Mouse (Mus musculus): ENCODE measurements around the gene Blvrb.
A peak's percentile ranks its signal among the peaks of the same experiment; 100 is the strongest.
"Not testable (repeated sequence)": the region's sequence is repeated elsewhere in the genome, so short reads cannot be mapped to it uniquely, and the experiment has no call there.

Gene Blvrb

GRCm38 (mm10) chr7:27480927-27481626 lies 33.3 kb downstream of the Blvrb start:
- DNase-seq (ENCODE audit: extremely low read depth, low read depth, low spot score) = no peak

- no peak for DNase-seq (ENCODE audit: extremely low read depth, low read depth, low spot score)
These were observed 33.8 kb downstream of the Blvrb start for GRCm38 (mm10) chr7:27481627-27481969.

- DNase-seq (ENCODE audit: extremely low read depth, low read depth, low spot score) = no peak
These were observed 36.1 kb downstream of the Blvrb start for GRCm38 (mm10) chr7:27483860-27484259.

- DNase-seq (ENCODE audit: extremely low read depth, low read depth, low spot score) = no peak
These were observed 38.5 kb downstream of the Blvrb start for GRCm38 (mm10) chr7:27486102-27486769.

- DNase-seq (ENCODE audit: extremely low read depth, low read depth, low spot score) = peak; percentile 83
These were observed 39.3 kb downstream of the Blvrb start, which contains the start of gene Sertad1 for GRCm38 (mm10) chr7:27486770-27487697. Gene Sertad1, plus strand, starts transcription at chr7:27486910.

GRCm38 (mm10) chr7:27487740-27488268 lies 40.0 kb downstream of the Blvrb start:
- no peak for DNase-seq (ENCODE audit: extremely low read depth, low read depth, low spot score)

- no peak for DNase-seq (ENCODE audit: extremely low read depth, low read depth, low spot score)
These were observed 41.6 kb downstream of the Blvrb start for GRCm38 (mm10) chr7:27489270-27489869.

GRCm38 (mm10) chr7:27490227-27490542 lies 42.4 kb downstream of the Blvrb start:
- DNase-seq (ENCODE audit: extremely low read depth, low read depth, low spot score) = no peak

GRCm38 (mm10) chr7:27490543-27491329 lies 43.0 kb downstream of the Blvrb start:
- peak; percentile 40 for DNase-seq (ENCODE audit: extremely low read depth, low read depth, low spot score)

- no peak for DNase-seq (ENCODE audit: extremely low read depth, low read depth, low spot score)
These were observed 44.1 kb downstream of the Blvrb start for GRCm38 (mm10) chr7:27491856-27492255.

GRCm38 (mm10) chr7:27493022-27493421 lies 45.2 kb downstream of the Blvrb start:
- DNase-seq (ENCODE audit: extremely low read depth, low read depth, low spot score) = no peak

- no peak for DNase-seq (ENCODE audit: extremely low read depth, low read depth, low spot score)
These were observed 45.7 kb downstream of the Blvrb start for GRCm38 (mm10) chr7:27493450-27493849.

GRCm38 (mm10) chr7:27494659-27495367 lies 47.0 kb downstream of the Blvrb start:
- DNase-seq (ENCODE audit: extremely low read depth, low read depth, low spot score) = not testable (repeated sequence)

GRCm38 (mm10) chr7:27499036-27499435 lies 51.3 kb downstream of the Blvrb start, which contains the start of gene Prx:
Gene Prx, plus strand, starts transcription at chr7:27499324.
- no peak for DNase-seq (ENCODE audit: extremely low read depth, low read depth, low spot score)

GRCm38 (mm10) chr7:27501620-27502019 lies 53.8 kb downstream of the Blvrb start:
- no peak for DNase-seq (ENCODE audit: extremely low read depth, low read depth, low spot score)

GRCm38 (mm10) chr7:27506765-27507370 lies 59.1 kb downstream of the Blvrb start:
- DNase-seq (ENCODE audit: extremely low read depth, low read depth, low spot score) = no peak

- peak; percentile 75 for DNase-seq (ENCODE audit: extremely low read depth, low read depth, low spot score)
These were observed 60.2 kb downstream of the Blvrb start for GRCm38 (mm10) chr7:27507711-27508647.

GRCm38 (mm10) chr7:27508648-27509005 lies 60.8 kb downstream of the Blvrb start:
- DNase-seq (ENCODE audit: extremely low read depth, low read depth, low spot score) = no peak
